Mouse (Mus musculus): ENCODE results near the gene Mrps33. TPM values are rescaled to one million over a fixed set of nuclear protein-coding genes. Genes with fewer than 3 reads are reported as not detected.

Mrps33 gene
- polyA plus RNA-seq, 1 experiment from 2014 or later, result 258 TPM

DNA sequence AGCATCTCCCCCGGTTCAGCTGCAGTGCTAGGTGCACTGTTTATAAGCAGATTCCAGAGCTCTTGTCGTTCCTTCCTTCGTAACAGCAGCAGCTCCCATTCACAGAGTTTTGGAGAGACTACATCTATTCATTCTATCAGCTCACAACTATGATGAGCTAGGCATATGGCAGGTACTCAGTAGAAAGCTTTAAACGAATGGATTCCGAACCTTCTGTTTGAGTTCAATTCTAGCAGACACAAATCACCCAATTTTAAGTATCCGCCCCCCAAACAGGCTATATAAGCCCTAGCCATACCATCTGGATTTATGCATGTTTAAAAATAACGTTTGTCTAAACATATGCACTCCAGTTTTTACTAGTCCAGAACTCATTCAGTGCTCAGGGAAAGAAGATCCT lies 9.8 kb downstream of the Mrps33 start:
- H3K9ac ChIP-seq, result no peak overlapping the region
- H3K4me3 ChIP-seq (replicated peaks), result no peak overlapping the region
- no peaks in the 10 kb centered on the region; the same call in 1 of the 2 replicates for H3K27me3 ChIP-seq
- WGBS, result 94% methylated on average over 7 of the region's 7 CpGs
- peaks cover 5% of the 10 kb centered on the region for H3K4me1 ChIP-seq
- H3K27ac ChIP-seq, result no peak overlapping the region
- no peak for ATAC-seq (ENCODE audit: low FRiP score)
- no peak overlapping the region for H3K4me2 ChIP-seq
- peaks cover 36% of the 10 kb centered on the region for H3K36me3 ChIP-seq (replicated peaks)
- 0 out of 2 replicates have a peak, but pooled peaks cover 4% of the 10 kb centered on the region for H3K9me3 ChIP-seq

DNA sequence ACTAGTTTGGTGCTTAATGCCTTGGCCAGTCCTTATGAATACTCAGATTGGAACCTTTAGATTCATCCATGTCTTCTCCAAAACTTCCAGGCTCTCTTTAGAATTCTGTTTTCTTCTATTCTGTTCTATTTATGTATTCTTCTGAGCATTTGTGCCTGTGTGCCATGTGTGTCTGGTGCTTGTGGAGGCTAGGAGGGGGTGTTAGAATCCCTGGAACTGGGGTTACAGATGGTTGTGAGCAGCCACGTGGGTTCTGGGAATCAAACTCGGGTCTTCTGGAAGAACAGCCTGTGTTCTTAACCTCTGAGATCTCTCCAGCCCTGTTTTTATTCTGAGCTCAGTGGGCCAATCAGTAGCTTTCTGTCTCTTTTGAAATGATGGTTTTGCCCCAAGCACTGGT lies 13.7 kb downstream of the Mrps33 start:
- H3K36me3 ChIP-seq (replicated peaks), result peaks cover 20% of the 10 kb centered on the region
- H3K4me2 ChIP-seq, result no peak overlapping the region
- H3K4me1 ChIP-seq, result no peaks in the 10 kb centered on the region
- 83% methylated on average over 2 of the region's 2 CpGs for WGBS
- no peak overlapping the region for H3K9ac ChIP-seq
- no peak overlapping the region for H3K4me3 ChIP-seq (replicated peaks)
- no peak overlapping the region for H3K27ac ChIP-seq
- ATAC-seq (ENCODE audit: low FRiP score), result no peak
- H3K9me3 ChIP-seq, result 0 out of 2 replicates have a peak, but pooled peaks cover 4% of the 10 kb centered on the region
- H3K27me3 ChIP-seq, result no peaks in the 10 kb centered on the region; the same call in 1 of the 2 replicates

DNA sequence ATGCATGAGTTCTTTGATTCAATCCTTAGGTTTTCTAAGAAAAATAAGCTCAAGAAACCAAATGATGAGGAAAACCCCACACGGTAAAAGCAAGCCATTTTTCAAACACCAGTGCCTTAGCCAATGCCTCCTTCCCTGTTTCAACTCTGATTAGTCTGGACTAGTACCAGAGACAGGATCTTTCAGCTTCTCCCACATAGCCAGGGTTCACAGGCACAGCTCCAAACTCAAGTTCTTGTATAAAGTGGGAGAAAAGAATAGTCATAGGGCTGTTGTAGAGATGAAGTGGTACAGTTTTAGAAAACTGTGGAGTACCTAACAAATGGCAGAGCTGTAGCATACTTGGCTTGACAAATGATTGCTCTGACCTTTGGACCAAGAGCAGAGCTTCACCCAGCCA lies 14.6 kb downstream of the Mrps33 start:
- ATAC-seq (ENCODE audit: low FRiP score), result no peak
- no peaks in the 10 kb centered on the region for H3K4me1 ChIP-seq
- no peak overlapping the region for H3K9ac ChIP-seq
- no peak overlapping the region for H3K4me2 ChIP-seq
- no peak overlapping the region for H3K4me3 ChIP-seq (replicated peaks)
- H3K9me3 ChIP-seq, result 0 out of 2 replicates have a peak, but pooled peaks cover 4% of the 10 kb centered on the region
- 78% methylated on average over 1 of the region's 1 CpGs for WGBS
- peaks cover 14% of the 10 kb centered on the region for H3K36me3 ChIP-seq (replicated peaks)
- no peak overlapping the region for H3K27ac ChIP-seq
- no peaks in the 10 kb centered on the region; the same call in 1 of the 2 replicates for H3K27me3 ChIP-seq

DNA sequence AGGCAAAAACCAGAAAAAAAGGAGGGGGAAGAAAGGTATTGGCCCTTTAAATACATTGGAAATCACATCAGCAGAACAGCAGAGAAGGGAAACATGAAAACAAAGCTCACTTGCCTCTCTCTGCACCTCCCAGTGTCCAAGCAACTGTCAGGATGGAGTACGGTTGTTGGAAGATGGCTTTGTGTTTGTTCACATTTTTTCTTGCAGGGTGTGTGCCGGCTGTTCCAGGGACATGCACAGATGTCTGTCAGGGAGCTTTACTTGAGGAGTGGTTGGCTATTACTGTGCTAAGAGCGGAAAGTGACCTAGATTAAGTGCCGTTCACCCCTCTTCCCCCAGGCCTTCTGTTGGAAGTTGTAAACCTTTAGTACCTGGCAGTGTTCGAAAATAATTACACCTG lies 19.0 kb downstream of the Mrps33 start:
- Histone ChIP-seq H3K4me2 (no peak overlapping the region), H3K9me3 (no peaks in the 10 kb centered on the region), H3K9ac (no peak overlapping the region), H3K4me1 (peaks cover 9% of the 10 kb centered on the region), H3K36me3 (replicated peaks) (no peaks in the 10 kb centered on the region), H3K27ac (no peak overlapping the region), H3K4me3 (replicated peaks) (no peak overlapping the region), H3K27me3 (no peaks in the 10 kb centered on the region; the same call in 1 of the 2 replicates)
- WGBS, result 78% methylated on average over 5 of the region's 5 CpGs
- ATAC-seq (ENCODE audit: low FRiP score), result no peak

DNA sequence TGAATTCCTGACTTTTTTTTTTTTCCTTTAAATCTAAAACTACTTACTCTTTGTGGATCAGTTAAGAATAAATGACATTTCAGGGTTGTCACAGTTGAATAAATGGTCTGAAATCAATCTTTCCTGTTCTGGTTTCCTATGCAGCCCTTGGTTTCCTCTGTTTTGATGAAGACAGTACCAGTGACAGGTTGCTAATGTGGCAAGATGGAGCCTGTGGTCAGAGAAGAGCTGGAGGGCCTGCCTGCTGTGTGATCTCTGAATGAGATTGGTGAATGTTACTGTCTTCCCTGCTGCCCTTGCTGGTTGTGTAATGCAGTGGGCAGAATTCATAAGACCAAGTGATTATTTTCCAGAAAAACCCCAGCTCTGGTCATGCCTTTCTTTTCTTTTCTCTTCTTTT lies 22.4 kb downstream of the Mrps33 start:
- no peaks in the 10 kb centered on the region for H3K36me3 ChIP-seq (replicated peaks)
- no peak overlapping the region for H3K27ac ChIP-seq
- H3K9me3 ChIP-seq, result no peaks in the 10 kb centered on the region
- ATAC-seq (ENCODE audit: low FRiP score), result no peak
- no peak overlapping the region for H3K9ac ChIP-seq
- no peaks in the 10 kb centered on the region for H3K27me3 ChIP-seq
- no peak overlapping the region for H3K4me3 ChIP-seq (replicated peaks)
- H3K4me2 ChIP-seq, result no peak overlapping the region
- peaks cover 9% of the 10 kb centered on the region for H3K4me1 ChIP-seq

DNA sequence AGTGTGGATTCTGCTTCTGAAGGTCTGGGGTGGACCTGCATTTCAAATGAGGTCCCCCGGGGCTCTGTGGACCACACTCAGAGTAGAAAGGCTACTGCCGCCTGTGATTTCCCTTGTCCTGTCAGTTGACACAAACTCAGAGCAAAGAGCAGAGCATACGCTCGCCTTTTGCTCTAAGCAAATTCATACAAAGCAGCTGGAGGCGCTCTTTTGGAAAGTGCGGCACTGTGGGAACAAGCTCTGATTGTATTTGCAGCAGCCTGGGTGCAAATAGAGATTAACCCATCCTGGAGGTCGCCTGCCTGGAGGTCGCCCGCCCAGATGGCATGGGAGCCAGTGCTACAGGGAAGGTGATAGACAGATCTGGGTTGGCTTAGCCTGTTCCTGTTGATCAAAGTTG lies 23.0 kb downstream of the Mrps33 start:
- Histone ChIP-seq H3K27ac (0 out of 2 replicates have a peak overlapping the region, but pooled peaks have one; percentile 9), H3K36me3 (replicated peaks) (no peaks in the 10 kb centered on the region), H3K4me1 (peaks cover 9% of the 10 kb centered on the region), H3K9me3 (no peaks in the 10 kb centered on the region), H3K27me3 (no peaks in the 10 kb centered on the region), H3K9ac (no peak overlapping the region), H3K4me2 (0 out of 2 replicates have a peak overlapping the region, but pooled peaks have one; percentile 2), H3K4me3 (replicated peaks) (no peak overlapping the region)
- ATAC-seq (ENCODE audit: low FRiP score), result peak; percentile 63; the same call in 1 of the 2 replicates
- 12% methylated on average over 9 of the region's 9 CpGs for WGBS

DNA sequence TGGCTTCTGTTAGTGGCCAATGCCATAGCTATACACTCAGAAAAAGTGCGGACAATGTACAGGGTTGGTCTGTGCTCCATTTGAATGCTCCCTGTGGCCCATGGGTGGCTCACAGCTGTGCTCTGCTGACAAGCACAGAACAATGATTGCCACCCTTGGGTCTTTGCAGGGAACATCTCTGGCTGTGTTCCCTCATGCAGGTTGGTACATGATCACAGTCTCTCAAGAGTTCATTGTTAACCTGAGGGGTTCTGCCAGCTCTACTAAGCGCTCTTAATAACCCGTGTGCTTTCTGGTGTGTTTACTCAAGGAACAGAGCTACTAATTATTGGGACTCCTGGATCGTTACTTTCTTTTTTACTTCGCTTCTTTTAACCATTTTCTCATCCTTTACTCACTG lies 24.8 kb downstream of the Mrps33 start:
- ATAC-seq (ENCODE audit: low FRiP score), result no peak
- Histone ChIP-seq H3K27ac (no peak overlapping the region), H3K36me3 (replicated peaks) (no peaks in the 10 kb centered on the region), H3K9ac (no peak overlapping the region), H3K27me3 (no peaks in the 10 kb centered on the region), H3K4me2 (no peak overlapping the region), H3K4me3 (replicated peaks) (no peak overlapping the region), H3K9me3 (no peaks in the 10 kb centered on the region), H3K4me1 (peaks cover 14% of the 10 kb centered on the region)
- 78% methylated on average over 5 of the region's 5 CpGs for WGBS

DNA sequence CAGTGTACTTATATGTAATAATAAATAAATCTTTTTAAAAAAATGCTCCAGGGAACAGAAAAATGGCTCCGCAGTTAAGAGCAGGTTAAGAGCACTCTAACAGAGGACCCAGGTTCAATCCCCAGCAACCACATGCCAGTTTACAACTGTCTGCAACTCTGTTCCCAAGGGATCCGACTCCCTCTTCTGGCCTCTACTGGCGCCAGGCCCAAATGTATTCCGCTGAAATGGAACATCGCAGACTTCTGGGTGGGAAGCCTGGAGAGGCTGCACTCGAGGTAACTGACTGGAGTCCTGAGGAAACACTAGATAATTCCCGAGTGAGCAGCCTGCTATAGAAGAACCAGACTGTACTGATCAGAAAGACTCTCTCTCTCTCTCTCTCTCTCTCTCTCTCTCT lies 27.3 kb downstream of the Mrps33 start:
- H3K4me1 ChIP-seq, result peaks cover 19% of the 10 kb centered on the region
- H3K4me2 ChIP-seq, result no peak overlapping the region
- no peak for ATAC-seq (ENCODE audit: low FRiP score)

DNA sequence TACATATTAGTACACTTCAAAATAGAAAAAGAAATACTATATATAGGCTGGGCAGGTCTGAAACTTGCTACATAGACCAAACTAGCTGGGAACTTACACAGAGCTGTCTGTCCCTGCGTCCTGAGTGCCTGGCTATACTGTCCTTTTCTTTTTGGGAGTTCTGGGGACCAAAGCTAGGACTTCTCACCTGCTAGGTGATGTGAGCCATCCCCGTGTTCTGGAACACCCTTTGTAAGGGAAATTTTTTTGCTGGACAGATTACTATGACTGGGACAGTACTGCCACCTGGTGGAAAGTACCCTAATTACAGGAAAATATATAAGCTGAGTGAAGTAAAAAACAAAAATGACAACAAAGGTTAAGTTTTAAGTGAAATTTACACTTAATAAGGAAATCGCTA lies 28.2 kb downstream of the Mrps33 start:
- H3K4me2 ChIP-seq, result no peak overlapping the region
- no peaks in the 10 kb centered on the region for H3K27me3 ChIP-seq
- H3K9ac ChIP-seq, result no peak overlapping the region
- H3K27ac ChIP-seq, result no peak overlapping the region
- no peaks in the 10 kb centered on the region for H3K9me3 ChIP-seq
- ATAC-seq (ENCODE audit: low FRiP score), result no peak
- H3K4me1 ChIP-seq, result peaks cover 14% of the 10 kb centered on the region
- no peak overlapping the region for H3K4me3 ChIP-seq (replicated peaks)
- H3K36me3 ChIP-seq (replicated peaks), result no peaks in the 10 kb centered on the region
- WGBS, result 30% methylated on average over 3 of the region's 3 CpGs

More for the DNA sequence above, 27.3 kb downstream of the Mrps33 start:
- H3K27me3 ChIP-seq, result no peaks in the 10 kb centered on the region
- H3K36me3 ChIP-seq (replicated peaks), result no peaks in the 10 kb centered on the region
- 73% methylated on average over 7 of the region's 7 CpGs for WGBS
- H3K4me3 ChIP-seq (replicated peaks), result no peak overlapping the region
- no peaks in the 10 kb centered on the region for H3K9me3 ChIP-seq
- no peak overlapping the region for H3K9ac ChIP-seq
- no peak overlapping the region for H3K27ac ChIP-seq

DNA sequence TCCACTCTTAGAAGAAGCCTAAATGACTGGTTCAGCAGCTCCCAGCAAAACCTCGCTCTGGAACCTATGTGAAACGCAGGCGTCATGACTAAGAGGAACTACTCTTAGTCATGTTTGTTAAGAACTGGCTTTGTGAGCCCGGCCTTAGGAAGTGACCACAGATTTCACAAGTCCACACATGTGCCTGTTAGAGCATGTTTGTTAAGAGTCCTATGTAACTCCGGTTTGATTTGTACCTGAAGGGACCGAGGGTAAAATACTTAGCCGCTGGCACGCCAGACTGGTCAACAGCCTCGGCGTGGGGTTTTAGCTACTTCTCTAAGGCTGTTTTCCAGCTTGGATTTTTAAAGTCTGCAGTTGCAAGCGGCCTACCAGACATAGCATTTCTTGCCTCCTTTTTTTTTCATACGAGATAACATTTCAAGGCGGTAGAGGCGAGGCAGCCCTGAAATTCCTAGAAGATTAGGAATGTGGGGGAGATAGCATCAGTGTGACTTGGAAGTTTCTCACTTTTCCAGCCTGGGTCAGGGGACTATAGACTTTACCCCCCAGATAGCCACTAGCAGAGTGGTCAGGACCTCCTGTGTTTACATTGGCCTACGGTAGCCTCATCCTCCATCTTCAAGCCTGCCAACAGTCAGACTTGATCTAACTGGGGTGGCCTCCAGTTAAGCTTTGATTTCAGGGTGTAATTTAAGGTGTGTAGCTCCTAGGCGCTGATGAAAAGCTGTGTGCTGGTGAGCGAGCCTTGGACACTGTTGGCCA lies 28.8 kb downstream of the Mrps33 start:
- Histone ChIP-seq H3K27me3 (no peaks in the 10 kb centered on the region), H3K9me3 (no peaks in the 10 kb centered on the region), H3K9ac (no peak overlapping the region), H3K4me1 (peaks cover 10% of the 10 kb centered on the region), H3K4me2 (no peak overlapping the region), H3K36me3 (replicated peaks) (no peaks in the 10 kb centered on the region), H3K4me3 (replicated peaks) (no peak overlapping the region), H3K27ac (no peak overlapping the region)
- 63% methylated on average over 17 of the region's 17 CpGs for WGBS
- no peak for ATAC-seq (ENCODE audit: low FRiP score)

DNA sequence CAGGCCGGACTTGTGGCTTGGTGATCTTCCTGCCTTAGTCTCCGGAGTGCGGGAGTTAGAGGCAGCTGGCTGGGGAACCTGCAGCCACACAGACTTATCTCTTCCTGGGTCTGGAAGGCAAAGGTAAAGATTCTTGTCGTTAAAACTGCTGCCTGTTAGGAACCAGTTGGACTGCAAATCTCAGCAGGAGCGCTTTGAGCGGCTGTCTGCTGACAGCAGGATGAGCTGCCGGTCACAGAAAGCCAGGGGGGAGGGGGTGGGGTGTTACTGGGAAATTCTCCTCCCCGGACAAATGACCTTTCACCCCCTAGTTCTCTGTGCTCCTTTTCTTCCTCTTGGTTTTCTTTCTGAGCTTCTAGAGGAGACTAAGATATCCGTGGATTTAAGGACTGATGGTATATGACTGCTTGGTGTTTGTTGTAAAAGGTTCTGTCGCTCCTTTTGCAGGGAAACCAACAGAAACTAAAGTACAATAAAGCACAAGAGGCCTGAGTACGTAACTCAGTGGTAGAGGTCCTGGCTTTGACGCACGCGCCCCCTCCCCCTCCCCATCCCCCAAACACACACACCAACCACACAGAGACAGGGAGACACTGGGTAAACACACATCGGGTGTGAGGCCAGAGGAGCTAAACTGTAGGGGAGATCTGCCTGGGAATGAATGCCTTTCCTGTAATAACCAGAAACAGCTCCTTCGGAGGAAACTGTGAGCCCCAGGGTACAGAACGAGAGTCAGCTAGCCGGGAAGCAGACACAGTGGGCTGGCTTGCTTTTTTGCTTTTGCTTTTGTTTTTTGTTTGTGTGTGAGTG lies 29.7 kb downstream of the Mrps33 start:
- Histone ChIP-seq H3K4me1 (peaks cover 10% of the 10 kb centered on the region), H3K4me3 (replicated peaks) (peak overlapping the region; percentile 19), H3K36me3 (replicated peaks) (no peaks in the 10 kb centered on the region), H3K4me2 (peak overlapping the region; percentile 44), H3K9me3 (no peaks in the 10 kb centered on the region), H3K9ac (peak overlapping the region; percentile 8; the same call in 1 of the 2 replicates), H3K27ac (peak overlapping the region; percentile 42; the same call in 1 of the 2 replicates), H3K27me3 (no peaks in the 10 kb centered on the region)
- ATAC-seq (ENCODE audit: low FRiP score), result peak; percentile 39; the same call in 1 of the 2 replicates
- WGBS, result 4% methylated on average over 18 of the region's 18 CpGs

DNA sequence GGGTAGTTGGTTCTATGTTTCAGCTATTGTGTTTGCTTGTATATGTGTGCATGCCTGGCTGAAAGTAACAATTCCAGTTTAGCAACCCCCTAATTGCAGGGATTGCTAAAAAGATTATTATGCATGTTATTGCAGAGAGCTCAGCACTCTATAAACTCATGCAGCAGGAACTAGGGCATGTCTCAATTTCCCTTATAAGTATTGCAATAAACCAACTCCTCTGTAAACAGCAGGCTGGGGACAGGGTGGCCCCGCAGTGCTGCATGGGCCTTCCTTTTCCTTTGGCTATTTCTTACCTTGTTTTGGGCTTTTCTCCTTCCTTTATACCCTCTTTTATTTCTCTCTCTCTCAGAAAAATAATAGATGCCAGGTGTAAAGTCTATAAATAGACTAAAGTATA lies 32.3 kb downstream of the Mrps33 start:
- peaks cover 10% of the 10 kb centered on the region for H3K4me1 ChIP-seq
- H3K27me3 ChIP-seq, result no peaks in the 10 kb centered on the region
- no peaks in the 10 kb centered on the region for H3K36me3 ChIP-seq (replicated peaks)
- H3K4me2 ChIP-seq, result no peak overlapping the region
- H3K4me3 ChIP-seq (replicated peaks), result no peak overlapping the region
- no peak for ATAC-seq (ENCODE audit: low FRiP score)
- no peak overlapping the region for H3K9ac ChIP-seq
- no peaks in the 10 kb centered on the region for H3K9me3 ChIP-seq
- WGBS, result 88% methylated on average over 1 of the region's 1 CpGs
- H3K27ac ChIP-seq, result no peak overlapping the region
